Mouse (Mus musculus) cerebellum, postnatal 10 days (tissue): Measurements from ENCODE around the gene Pold1.

Experiments used
- DNase-seq, 2 experiments: peaks; one replicate each; pipeline ENCODE4 v3.0.0; 2021; ENCODE audit warnings: mixed read lengths in 2 of 2

Pold1 gene

DNA sequence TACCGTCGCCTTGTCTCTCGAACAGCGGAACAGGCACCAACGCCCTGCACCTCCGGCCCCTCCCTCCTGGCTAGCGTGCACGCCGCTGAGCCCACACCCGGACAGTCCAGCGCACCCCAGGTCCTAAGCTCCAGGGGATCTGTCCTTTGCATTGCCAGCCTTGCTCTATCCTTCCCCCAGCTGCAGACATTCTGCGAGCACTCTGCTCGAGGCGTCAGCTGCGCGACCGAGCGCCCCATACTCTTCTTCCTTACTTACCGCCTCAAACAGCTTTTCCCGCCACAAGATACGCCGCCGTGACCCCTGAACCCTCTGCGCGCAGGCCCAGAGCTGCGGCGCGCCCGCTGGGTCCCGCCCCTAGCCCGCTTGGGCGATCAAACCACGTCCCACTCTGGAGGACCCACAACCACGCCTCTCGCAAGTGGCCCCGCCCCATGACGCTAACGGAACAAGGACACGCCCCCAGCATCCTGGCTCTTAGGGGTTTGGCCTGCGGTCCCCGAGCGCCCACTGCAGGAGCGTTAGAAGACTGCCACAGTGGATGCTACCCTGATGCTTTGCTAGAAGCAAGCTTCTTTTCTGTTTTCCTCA is at the start of gene Pold1:
TSS of gene Pold1 (minus strand) at position 353 of the 591 bp plus-strand sequence.
- DNase-seq = peak; percentile 100

DNA sequence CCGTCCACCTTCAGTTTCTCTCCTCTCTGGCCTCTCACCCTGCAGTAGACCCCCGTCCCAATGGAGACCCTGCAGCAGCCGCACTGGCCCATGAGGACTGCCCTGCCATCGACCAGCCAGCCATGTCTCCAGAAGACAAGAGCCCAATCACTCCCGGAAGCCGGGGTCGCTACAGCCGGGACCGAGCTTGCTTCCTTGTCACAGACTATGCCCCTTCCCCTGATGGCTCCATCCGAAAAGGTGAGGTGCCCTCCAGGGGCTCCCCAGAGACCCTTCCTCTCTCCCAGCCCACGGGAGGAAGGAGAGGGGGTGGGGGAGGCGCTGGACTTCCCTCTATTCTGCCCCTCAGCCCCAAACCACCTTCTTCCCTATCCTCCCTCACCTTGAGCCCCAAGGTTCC is 49.7 kb upstream of the Pold1 start:
- DNase-seq = no peak

DNA sequence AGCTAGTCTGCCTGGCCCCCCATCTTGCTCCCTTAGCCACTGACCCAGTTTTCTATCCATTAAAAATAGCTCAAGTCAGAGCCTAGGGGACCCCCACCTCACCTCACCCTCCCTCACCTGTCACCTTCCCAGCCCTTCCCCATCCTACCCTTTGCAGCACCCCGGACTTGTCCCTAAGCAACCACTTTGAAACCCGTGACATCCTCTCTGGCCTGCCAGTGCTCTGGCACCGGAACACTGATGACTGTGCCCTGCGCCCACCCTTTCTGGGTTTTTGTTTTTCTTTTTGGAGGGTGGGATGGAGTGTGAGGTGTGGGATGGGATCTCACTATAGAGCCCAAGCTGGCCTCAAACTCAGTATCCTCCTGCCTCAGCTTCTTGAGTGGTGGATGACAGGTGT is 49.0 kb upstream of the Pold1 start:
- no peak for DNase-seq

DNA sequence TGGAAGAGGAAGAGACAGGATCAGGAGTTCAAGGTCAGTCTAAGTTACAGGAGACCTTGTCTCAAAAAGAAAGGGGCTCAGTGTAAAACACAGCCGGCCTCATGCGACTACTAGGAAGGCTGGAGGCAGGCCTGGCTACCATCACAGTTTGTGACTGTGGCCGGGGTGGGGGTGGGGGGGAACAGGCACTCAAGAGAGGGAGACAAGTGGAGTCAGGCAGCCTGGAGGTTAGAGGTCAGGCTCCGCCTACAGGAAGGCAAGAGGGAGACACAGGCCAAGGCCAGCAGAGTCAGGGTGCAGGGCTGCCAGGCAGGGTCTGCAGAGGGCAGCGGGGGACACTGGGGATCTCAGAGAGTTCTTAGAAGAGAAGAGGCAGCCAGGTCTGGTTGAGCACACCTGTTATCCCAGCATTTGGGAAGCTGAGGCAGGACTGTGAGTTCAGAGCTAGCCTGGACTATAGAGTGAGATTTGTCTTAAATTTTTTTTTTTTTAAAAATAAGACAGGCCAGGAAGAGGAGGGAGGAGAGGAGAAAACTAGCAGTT is 48.4 kb upstream of the Pold1 start:
- peak in 1 of 2 experiments; percentile 25 for DNase-seq

DNA sequence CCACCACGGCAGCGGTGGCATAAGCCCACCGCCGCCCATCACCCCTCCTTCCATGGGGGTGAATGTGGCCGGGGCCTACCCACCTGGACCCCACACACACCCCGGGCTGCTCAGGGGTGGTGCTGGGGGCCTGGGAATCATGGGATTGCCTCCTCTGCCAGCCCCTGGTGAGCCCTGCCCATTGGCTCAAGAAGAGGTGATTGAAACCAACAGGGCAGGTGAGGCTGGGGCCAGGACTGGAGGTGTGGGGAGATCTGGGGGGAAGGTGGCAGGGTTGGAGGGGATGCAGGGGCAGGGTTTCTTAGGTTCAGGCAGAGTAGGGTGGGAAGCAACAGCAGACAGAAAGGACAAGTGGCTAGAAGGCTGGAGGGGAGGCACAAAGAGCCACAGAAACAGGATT is 47.4 kb upstream of the Pold1 start:
- DNase-seq = no peak

DNA sequence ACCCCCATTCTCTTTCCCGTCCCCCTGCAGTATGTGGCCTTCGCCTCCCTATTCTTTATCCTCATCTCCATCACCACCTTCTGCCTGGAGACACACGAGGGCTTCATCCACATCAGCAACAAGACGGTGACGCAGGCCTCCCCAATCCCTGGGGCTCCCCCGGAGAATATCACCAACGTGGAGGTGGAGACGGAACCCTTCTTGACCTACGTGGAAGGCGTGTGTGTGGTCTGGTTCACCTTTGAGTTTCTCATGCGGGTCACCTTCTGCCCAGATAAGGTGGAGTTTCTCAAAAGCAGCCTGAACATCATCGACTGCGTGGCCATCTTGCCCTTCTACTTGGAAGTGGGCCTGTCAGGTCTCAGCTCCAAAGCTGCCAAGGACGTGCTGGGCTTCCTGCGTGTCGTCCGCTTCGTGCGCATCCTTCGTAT is 46.5 kb upstream of the Pold1 start:
- DNase-seq = peak in 1 of 2 experiments; percentile 36

DNA sequence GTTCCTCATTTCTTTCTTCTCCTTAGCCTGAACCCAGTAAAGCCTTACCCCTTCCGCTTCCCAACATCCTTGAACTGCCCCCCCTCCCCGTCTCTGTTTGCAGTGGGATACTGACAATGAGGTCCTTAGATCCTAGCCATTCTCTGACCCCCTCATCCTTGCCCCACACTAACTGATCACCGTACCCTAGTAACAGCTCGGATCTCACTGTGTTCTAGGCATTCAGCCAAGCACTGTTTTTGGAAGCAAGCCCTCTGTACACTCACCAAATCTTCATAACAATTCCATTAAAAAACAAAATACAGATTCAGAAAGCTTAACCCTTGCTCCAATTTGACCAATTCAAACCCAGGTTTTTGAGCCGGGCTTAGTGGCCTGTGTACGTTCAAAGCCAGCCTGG is 45.6 kb upstream of the Pold1 start:
- DNase-seq = peak; percentile 92 to 94

DNA sequence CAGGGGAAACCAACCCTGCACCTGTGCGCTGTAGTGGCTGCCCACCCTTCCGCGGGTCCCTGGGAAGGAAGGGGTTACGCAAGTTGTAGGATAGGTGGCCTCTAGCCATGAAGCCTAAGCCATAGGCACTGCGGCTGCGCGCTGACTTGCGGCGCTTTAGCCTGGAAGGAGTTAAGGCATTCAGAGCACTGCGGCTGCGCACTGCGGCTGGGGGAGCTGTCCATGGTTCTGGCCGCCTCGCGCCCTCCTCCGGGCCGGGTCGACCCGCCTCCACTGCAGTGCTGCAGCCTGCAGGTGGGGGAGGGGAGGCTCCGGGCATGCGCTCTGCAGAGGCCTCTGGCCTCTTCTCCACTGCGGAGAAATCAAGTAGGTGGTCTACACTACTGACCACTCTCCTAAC is 45.1 kb upstream of the Pold1 start:
- DNase-seq = peak; percentile 99 to 100

DNA sequence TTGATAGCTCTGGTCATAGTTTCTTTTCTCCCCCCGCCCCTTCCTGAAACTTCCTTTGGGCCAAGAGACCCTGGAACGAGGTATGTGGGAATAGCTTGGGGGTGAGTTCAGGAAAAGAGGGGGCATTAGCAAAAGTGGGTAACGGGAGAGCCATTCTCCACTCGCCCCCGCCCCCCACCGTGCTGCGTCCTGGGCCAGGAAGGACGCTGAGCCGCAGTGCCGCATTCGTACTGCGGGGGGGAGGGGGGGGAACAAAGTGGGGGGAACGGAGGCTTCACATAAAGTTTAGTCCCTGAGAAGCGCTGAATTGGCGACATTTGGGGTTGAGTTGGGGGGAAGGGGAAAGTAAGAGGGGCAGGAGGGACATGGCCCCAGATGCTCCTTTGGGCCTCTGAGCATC is 44.4 kb upstream of the Pold1 start:
- peak; percentile 65 to 72 for DNase-seq

DNA sequence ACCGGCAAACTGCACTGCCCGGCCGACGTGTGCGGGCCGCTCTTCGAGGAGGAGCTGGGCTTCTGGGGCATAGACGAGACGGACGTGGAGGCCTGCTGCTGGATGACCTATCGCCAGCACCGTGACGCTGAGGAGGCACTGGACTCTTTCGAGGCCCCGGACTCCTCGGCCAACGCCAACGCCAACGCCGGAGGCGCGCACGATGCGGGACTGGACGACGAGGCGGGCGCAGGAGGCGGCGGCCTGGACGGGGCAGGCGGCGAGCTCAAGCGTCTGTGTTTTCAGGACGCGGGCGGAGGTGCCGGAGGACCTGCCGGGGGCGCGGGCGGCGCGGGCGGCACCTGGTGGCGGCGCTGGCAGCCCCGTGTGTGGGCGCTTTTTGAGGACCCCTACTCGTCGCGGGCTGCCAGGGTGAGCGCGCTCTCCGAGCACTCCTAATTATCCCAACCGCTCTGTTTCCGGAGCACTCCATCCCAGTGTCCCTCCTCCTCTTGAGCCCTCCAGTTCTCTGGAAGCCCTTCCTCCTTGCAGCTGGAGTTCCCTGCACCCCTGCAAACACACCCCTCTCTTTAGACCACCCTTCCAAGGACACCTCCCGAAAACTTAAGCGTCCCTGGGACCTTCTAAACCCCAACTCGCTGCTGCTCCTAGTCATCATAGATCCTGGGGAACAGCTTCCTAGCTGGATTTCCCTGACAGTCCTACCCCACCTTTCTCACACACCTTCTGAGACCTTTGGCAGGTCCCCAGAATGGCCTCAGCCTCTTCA is 42.9 kb upstream of the Pold1 start:
- DNase-seq = peak; percentile 68 to 73

DNA sequence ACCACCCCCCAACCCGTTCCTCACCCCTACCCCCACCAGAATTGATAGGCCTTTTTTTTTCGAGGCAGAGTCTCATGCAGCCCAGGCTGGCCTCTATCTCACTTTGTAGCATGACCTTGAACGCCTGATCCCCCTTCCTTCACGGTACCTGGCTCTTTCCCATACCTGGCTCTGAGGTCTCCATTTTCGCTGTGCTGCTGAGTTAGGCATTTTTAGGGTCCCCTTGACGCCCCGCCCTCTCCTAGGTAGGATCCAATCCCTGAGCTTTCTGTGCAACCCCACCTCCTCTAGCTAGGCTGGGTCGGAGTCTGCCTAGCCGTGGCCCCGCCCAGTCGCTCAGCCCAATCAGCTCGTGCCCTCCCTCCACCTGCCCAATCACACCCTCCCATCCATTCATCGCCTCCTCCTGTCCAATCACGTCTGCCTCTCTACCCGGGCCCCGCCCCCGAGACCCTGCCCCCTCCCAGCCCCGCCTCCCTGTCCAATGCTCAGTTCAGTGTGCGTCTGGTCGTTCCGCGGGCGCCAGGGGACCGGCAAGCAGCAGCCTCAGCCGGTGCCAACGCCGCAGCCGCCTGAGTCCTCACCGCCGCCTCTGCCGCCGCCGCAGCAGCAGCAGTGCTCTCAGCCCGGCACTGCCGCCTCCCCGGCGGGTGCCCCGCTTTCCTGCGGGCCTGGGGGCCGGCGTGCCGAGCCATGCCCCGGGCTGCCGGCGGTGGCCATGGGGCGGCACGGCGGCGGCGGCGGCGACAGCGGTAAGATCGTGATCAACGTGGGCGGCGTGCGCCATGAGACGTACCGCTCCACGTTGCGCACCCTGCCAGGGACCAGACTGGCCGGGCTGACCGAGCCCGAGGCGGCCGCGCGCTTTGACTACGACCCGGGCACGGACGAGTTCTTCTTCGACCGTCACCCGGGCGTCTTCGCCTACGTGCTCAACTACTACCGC is 42.0 kb upstream of the Pold1 start, which contains the start of gene Kcnc3:
TSS of gene Kcnc3 (plus strand) at position 263 of the 946 bp plus-strand sequence.
- DNase-seq = peak; percentile 98 to 99

DNA sequence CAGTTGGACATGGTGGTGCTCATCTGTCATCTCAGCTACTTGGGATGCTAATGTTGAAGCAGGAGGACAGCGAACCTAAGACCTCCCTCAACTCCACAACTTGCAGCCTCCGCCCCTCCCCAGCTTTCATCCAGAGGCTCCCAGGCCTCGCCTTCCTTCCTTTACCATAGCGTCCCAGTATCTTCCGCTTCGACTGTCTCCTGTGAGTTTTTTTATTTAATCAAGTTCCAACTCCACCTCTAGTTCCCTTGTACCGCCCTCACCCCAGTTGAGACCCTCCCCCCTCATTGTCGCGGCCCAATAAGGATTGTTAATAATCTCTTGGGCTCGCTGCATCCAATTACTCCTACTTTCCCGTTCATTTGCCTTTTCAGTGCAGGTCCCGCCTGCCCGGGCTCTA is 41.3 kb upstream of the Pold1 start:
- DNase-seq = peak; percentile 76 to 80

DNA sequence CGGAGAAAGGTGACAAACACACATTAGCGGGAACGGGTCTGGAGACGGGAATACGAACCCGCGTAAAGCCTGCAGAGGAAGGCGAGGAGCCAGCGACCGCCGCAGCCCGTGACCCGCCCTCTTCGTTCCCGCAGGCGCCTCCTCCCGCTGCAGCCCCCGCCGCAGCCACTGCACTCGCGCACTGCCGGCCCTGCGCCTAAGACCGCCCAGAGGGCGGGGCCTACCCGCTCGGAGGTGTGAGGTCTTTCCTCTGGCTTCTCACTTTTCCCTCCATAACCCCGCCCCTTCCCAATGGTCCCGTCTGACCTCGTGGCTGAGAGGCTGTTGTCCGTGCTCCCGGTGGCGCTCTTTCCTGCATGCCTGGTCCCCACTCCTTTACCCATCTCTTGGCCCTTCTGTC is 40.5 kb upstream of the Pold1 start:
- peak; percentile 94 to 97 for DNase-seq

DNA sequence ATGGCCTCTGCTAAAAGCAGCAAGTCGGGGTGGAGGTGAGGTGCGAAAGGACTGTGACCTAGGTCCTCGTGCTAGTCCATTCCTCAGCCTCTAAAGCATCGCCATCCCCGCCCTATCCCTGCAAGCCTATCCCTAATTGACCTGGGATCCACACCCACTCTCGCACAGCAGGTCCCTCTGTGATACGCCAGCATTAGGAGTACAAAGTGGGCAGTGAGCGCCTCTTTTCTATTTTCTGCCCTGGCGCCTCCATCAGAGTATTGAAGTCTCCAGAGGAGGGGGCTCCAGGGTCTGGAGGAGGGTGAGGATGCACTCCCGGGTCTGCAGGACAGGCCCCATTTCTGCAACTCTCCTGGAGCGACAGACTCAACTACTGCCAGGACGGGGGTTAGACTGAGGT is 39.7 kb upstream of the Pold1 start:
- DNase-seq = peak in 1 of 2 experiments; percentile 49

DNA sequence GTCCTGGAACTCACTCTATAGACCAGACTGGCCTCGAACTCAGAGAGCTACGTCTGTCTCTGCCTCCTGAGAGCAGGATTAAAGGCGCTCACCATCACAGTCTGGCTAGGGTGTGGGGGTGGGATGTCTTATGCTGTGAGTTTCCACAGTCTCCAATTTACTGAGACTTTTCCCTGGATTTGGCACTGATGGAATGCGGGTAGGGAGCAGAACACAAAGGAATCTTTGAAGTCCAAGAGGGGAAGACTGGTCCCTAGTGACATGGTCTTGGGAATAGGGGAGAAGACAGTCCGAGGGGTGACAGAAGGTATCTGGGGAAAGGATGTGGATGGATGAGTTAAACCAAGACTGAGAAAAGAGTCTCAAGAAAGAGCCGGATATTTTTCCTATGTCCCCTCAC is 39.0 kb upstream of the Pold1 start:
- DNase-seq = no peak

DNA sequence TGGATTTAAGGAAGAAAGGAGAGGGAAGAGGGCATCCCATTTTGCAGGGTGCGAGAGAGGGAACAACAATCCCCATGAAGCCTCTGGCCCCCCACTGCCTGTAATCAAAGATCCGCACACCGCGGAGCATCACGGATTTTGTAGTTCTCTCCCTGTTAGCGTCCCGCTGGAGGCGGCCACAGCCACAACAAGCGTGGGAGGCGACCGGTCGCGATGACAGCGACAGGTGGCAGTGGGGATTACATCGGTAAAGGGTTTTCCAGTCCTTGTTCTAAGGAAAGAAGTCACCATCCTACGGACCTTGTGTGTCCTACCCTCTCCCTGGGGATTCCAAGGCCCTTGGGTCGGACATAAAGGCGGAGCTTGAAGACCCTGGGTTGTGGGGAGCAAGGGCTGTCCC is 38.3 kb upstream of the Pold1 start:
- peak; percentile 89 to 91 for DNase-seq

DNA sequence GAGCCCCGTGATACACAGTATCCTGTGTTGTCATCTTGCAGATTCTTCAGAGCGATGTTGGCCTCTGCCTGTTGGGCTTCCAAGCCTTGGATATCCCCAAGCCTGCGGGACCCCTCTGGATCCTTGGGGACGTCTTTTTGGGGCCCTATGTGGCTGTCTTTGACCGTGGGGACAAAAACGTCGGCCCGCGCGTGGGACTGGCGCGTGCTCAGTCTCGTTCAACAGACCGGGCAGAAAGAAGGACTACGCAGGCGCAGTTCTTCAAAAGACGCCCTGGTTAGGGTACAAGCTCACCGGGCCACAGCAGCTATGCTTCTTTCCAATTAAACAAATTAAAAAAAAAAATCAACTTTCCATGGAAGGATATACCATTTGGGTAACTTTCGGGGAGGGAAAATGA is 37.9 kb upstream of the Pold1 start:
- peak; percentile 77 to 78 for DNase-seq

DNA sequence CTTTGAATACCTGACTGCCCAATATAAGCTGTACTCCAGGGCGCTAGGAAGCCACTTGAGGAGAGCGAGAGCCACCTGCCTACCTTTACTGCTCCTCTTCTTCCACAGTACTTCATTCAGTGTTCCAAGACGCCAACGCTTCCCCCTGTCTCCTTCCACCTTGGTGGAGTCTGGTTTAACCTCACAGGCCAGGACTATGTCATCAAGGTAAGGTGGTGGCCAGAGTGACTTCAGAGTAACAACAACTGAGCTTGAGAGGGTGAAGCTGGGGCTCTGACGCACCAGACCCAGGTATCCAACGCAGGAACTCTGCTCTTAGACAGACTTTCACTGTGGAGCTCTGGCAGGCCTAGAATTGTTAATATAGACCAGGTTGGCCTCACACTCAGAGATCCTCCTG is 37.0 kb upstream of the Pold1 start:
- no peak for DNase-seq

DNA sequence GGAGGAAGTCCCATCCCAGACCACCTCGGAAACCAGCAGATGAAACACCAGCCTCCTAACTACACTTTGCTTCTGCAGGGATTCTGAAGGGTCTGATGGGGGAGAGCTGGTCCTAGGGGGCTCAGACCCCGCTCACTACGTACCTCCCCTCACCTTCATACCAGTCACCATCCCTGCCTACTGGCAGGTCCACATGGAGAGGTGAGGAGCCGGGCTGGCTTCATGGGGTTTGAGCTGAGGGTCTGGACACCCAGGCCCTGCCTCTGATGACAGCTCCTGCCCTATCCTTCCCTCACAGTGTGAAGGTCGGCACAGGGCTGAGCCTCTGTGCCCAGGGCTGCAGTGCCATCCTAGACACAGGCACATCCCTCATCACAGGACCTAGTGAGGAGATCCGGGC is 36.3 kb upstream of the Pold1 start:
- DNase-seq = no peak

DNA sequence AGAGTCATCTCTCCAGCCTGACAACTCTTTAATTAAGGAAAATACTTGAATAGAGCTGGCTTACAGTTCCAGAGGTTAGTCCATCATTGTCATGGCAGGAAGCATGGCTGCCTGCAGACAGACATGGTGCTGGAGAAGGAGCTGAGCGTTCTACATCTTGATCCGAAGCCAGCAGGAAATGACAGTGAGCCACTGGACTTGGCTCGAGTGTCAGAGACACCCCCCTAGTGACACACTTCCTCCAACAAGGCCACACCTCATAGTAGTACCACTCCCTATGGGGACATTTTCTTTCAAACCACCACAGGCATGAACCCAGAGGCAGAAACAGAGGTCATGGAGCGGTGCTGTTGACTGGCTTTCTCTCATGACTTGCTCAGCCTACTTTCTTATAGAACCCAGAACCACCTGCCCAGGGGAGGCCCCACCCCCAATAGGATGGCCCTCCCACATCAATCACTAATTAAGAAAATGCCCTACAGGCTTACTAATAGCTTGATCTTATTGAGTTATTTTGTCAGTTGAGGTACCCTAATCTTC is 35.7 kb upstream of the Pold1 start:
- no peak for DNase-seq

DNA sequence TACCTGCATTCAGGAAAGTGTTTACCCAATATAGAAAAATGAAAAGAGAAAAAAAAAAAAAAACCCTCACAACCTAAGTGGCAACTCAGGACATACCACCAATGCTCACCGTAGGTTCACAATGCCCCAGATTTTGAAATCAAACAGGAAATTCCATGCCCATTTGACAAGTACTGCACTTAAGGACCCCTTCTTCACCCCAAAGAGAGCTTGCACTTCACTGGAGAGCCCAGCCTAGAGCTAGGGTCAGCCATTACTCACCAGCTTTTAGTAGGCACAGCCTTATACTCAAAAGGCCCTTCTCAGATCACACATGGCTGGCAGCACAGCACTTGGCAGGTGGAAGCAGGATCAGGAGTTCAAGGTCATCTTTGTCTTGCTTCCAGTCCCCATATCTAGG is 34.5 kb upstream of the Pold1 start:
- DNase-seq = no peak

DNA sequence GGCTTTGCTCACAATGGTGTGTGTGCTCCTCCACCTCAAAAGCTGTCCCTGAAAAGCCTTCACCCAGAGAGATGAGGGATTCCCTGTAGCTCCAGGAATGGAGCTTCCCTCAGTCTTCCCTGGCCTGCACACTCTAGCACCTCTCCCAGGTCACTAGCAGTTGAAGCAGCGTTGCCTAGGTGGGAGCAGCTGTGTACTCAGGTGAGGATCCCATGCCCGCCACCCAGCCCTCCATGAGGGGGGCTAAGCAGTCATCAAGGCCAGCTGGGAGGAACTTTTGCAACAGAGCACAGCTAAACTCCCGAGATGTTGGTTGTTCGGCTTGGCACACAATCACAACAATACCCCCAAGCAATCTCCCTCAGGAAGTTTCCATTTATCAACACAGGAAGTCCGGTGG is 34.1 kb upstream of the Pold1 start:
- DNase-seq = no peak

DNA sequence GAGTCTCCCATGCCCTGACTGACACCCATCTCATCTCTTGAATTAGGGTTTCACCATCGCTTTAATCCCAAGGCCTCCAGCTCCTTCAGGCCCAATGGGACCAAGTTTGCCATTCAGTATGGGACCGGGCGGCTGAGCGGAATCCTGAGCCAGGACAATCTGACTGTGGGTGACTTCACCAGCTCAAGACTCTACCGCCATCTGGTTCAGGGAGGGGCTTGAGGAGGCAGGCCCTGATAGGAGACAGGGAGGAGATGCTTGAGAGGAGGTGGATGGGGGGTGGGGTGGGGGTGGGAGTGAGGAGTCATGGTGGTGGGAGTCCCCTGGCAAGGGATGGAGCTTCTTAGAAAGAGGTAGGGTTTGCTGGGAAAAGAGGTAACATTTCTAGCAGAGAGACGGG is 33.0 kb upstream of the Pold1 start:
- DNase-seq = no peak
